Mouse (Mus musculus): ENCODE measurements at regions not wholly inside any gene's neighbourhood (a gene's known extent, or its start where the extent isn't known, plus 50 kb on each side); places are given as distances from the start of the nearest gene placed in this dataset.

DNA sequence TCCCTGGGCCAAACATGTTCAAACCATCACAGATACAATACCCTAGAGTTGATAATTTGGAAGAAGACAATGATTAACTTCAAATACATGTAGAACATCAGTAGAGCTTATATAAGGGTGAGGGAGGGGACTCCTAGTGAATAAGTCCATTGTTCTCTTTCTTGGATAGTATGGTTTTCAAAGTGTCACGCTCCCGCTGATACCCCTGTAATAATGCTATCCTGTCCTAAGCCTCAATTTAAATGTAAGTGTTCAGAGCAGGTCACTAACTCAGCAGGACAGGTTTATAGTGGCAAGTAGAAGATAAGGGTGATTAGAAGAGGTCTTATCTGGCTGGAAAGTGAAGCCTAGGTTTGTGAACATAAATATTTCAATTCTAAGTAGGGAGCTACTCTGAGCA, 540.4 kb upstream of the Id4 start:
- no peak for TF ChIP-seq CTCF (IDR thresholded peaks at IDR 0.05; ENCODE audit: low read depth)
- TF ChIP-seq EP300 (IDR thresholded peaks at IDR 0.05; ENCODE audit: low read depth): no peak
